16 mouse cellular contexts compared by ENCODE assay signal in genomic region chr6:113052972-113053371, GRCm38 (mm10).
"Had no signal": no experiment of that assay in that cellular context is flagged by ENCODE, and none has a peak within 500 bp of the region (broad histone marks: within the 10 kb centered on the region; RNA-seq: fewer than 3 reads in every experiment).

No protein-coding gene starts in this region.

- H3K27ac ChIP-seq: limb, embryonic 12.5 days; limb, embryonic 15.5 days; liver, embryonic 14.5 days; lung, embryonic 15.5 days had no signal

- H3K4me2 ChIP-seq: limb, embryonic 12.5 days; limb, embryonic 15.5 days; lung, embryonic 15.5 days; midbrain, embryonic 11.5 days had no signal

- H3K4me3 ChIP-seq: limb, embryonic 12.5 days; limb, embryonic 15.5 days; lung, embryonic 15.5 days had no signal

- H3K9me3 ChIP-seq: limb, embryonic 12.5 days; limb, embryonic 15.5 days; lung, embryonic 15.5 days had no signal

- DNase-seq: kidney, adult 18-20 months; kidney, adult 9 months; kidney, postnatal 14 days; layer of hippocampus, postnatal 36 days; left cerebral cortex, postnatal 4 days; lung, adult 18-20 months; lung, postnatal 10 days; lung, postnatal 4 days; midbrain, embryonic 14.5 days; thymus, adult 18-20 months; thymus, postnatal 36 days had no signal

- H3K27me3 ChIP-seq: limb, embryonic 12.5 days; limb, embryonic 15.5 days; lung, embryonic 15.5 days had no signal

- H3K9ac ChIP-seq: limb, embryonic 12.5 days; limb, embryonic 15.5 days; liver, embryonic 14.5 days; lung, embryonic 15.5 days had no signal

- H3K4me1 ChIP-seq: limb, embryonic 12.5 days; limb, embryonic 15.5 days; lung, embryonic 15.5 days had no signal
